Mouse (Mus musculus): ENCODE data around the gene Trp53bp2. TPM values are rescaled to one million over a fixed set of nuclear protein-coding genes. Genes with fewer than 3 reads are reported as not detected.

The Trp53bp2 gene
- polyA plus RNA-seq, 1 experiment from 2014 or later = 24.2 TPM

Other genes with a start within 250 kb of the Trp53bp2 start
- not detected in 2 replicates for gene Vmn1r1, start 244.7 kb upstream of the Trp53bp2 start, polyA plus RNA-seq (2016; fragmentation: Nextera tagmentation; extraction: Ambion mirVana)
- 67.7 and 76.4 TPM in 2 replicates for gene Degs1, start 126.4 kb upstream of the Trp53bp2 start, polyA plus RNA-seq (2016; fragmentation: Nextera tagmentation; extraction: Ambion mirVana)
- 20.0 and 23.5 TPM in 2 replicates for gene Fbxo28, start 67.5 kb upstream of the Trp53bp2 start, polyA plus RNA-seq (2016; fragmentation: Nextera tagmentation; extraction: Ambion mirVana)
- 91.3 and 105 TPM in 2 replicates for gene Capn2, start 108.4 kb downstream of the Trp53bp2 start, polyA plus RNA-seq (2016; fragmentation: Nextera tagmentation; extraction: Ambion mirVana)
- gene Capn8, start 155.8 kb downstream of the Trp53bp2 start, polyA plus RNA-seq (2016; fragmentation: Nextera tagmentation; extraction: Ambion mirVana) = 0.08 TPM in 1 of 2 replicates, not detected in the other